Mouse (Mus musculus) left cerebral cortex, postnatal 14 days (tissue): ENCODE results near the gene Rhoa. TPM values are rescaled to one million over a fixed set of nuclear protein-coding genes. Genes with fewer than 3 reads are reported as not detected.
"Not testable (repeated sequence)": the region's sequence is repeated elsewhere in the genome, so short reads cannot be mapped to it uniquely, and the experiment has no call there.

Experiments
- DNase-seq, 2 experiments: peaks; one replicate each; pipeline ENCODE4 v3.0.0; 2021 to 2022; ENCODE audit warnings: low spot score in 2 of 2, mixed read lengths in 1 of 2
- intact Hi-C: fragments of 180-260 bp; cut with DNase I; formaldehyde crosslinking; loops from one replicate; pipeline ENCODE4 v1.15.1; 2025
- total RNA-seq, 2 experiments: library from RNA; stranded (reverse); gene quantifications; 2 replicates each; pipeline ENCODE4 v1.2.3; 2021

Rhoa gene
- total RNA-seq, 2 experiments from 2014 or later = 185 to 197 TPM

GRCm38 (mm10) chr9:108280071-108280828 lies 25.7 kb upstream of the Rhoa start:
- intact Hi-C loops = loop anchor here (5.0 kb wide), 1 partner anchor 183 kb away; no protein-coding TSS in a partner anchor
- no peak for DNase-seq

DNA sequence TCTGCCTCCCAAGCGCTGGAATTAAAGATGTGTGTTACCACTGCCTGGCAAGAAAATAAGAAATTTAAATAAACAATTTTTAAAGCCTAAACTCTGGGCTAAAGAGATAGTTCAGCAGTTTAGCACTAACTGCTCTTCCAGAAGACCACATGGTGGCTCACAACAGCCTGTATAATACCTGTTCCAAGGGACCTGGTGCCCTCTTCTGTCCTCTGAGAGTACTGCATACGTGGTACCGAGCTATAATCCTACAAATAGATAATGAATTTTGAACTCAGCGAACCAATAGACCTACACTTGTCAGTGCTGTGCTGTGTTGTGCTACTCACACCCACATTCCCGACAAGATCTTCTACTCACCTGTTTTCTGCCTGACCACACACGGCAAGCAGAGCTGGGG lies 21.5 kb upstream of the Rhoa start:
- intact Hi-C loops = loop anchor here (5.0 kb wide), 1 partner anchor 187 kb away; no protein-coding TSS in a partner anchor
- peak; percentile 73 to 79 for DNase-seq

DNA sequence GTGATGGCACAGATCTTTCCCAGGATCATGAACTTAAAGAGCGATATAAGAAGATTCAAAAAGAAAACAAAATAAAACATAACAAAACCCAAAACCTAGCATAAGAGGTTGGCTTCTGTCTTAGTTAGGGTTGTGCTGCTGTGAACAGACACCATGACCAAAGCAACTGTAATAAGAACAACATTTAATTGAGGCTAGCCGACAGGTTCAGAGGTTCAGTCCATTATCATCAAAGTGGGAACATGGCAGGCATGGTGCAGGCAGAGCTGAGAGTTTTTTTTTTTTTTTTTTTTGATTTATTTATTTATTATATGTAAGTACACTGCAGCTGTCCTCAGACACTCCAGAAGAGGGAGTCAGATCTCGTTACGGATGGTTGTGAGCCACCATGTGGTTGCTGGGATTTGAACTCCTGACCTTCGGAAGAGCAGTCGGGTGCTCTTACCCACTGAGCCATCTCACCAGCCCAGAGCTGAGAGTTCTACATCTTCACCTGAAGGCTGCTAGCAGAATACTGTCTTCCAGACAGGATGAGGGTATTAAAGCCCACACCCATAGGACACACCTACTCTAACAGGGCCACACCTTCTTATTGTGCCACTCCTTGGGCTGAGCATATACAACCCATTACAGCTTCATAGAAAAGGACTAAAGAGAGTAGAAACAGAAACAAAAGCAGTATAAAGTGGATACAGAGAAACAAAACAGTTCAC lies 18.2 kb upstream of the Rhoa start:
- intact Hi-C loops, DNase-seq: not testable (repeated sequence)

DNA sequence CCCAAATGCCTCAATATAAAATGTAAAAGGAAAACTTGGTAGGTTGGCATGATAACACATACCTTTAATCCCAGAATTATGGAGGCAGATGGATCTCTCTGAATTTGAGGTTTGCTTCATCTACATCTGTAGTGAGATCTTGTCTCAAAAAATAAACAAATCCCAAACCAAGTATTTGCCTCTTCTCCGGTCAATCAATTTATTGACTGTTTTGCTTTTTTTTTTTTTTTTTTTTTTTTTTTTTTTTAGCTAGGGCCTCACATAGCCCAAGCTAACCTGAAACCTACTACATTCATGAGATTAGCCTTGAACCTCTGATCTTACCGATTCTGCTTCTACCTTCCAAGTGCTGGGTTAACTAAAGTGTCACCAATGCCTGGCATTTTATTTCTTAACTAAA lies 16.6 kb upstream of the Rhoa start:
- DNase-seq = no peak
- intact Hi-C loops = no loop called here

GRCm38 (mm10) chr9:108290016-108290750 lies 15.7 kb upstream of the Rhoa start, which contains the start of gene Nicn1:
Gene Nicn1 (plus strand): TSS chr9:108290429.
- peak; percentile 96 to 99 for DNase-seq
- intact Hi-C loops = no loop called here

- no peak for DNase-seq
- intact Hi-C loops = no loop called here
Observed at GRCm38 (mm10) chr9:108290773-108291172, 15.2 kb upstream of the Rhoa start.

- intact Hi-C loops = no loop called here
- DNase-seq = peak; percentile 22 to 33
Observed at GRCm38 (mm10) chr9:108296453-108297355, 9.2 kb upstream of the Rhoa start, which contains the start of gene Amt. Gene Amt (plus strand): TSS chr9:108296853.

DNA sequence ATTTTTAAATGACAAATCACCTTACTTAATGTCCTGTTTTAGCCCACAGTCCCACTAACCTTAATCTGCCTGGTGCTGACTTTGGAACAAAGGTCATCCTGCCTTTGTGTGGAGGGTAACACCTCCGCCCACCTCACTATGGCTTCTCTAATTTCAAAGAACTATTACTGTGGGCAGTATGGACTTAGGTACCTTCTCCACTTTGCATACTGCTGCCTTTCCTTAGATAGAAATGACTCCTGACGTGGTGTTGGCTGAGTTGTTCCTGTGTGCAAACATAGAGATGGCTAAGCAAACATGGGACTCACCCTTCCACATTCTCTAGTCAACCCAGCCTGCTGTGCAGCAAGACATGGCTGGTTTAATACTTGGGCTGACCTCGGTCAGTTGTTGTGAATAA lies 4.1 kb upstream of the Rhoa start:
- intact Hi-C loops = no loop called here
- DNase-seq = no peak

DNA sequence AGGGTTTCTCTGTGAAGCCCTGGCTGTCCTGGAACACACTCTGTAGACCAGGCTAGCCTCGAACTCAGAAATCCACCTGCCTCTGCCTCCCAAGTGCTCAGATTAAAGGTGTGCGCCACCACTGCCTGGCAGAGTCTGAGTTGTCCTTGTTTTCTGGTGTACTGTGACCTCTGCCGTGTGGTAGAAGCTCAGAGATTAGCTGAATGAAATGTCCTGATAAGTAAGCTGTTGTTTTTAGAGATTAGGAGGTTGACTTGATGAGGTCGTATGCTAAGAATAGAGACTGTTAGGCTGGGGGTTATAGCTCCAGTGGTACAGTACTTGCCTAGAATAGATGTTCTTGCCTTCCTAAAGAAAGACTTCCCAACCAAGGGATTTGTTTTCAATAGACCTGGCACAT lies 1.2 kb upstream of the Rhoa start:
- intact Hi-C loops = no loop called here
- no peak for DNase-seq

DNA sequence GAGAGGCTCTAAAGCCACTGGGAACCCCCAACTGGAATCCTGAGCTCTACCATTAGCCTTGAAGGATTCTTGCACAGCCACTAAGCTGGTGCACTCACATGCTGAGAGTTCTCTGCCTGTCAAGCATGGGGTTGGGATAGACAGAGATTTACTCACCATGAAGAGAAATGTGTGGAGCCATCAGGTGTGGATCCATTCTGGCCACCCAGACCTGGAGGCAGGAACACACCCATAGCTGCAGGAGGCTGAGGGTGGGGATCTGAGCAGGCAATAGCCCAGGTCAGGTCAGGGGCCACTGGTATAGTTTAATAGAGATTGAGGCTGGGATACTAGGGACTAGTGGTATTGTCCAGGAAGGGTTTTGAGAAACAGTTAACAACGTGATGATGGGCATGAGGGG lies 759 bp upstream of the Rhoa start:
- DNase-seq = no peak
- intact Hi-C loops = no loop called here

- DNase-seq = peak; percentile 46 to 62
- intact Hi-C loops = loop anchor here (1.0 kb wide), 1 partner anchor 41 kb away; the partner anchor contains the start of gene Usp4
Observed at GRCm38 (mm10) chr9:108306571-108306980, 647 bp downstream of the Rhoa start.

GRCm38 (mm10) chr9:108307021-108307807 lies 1.3 kb downstream of the Rhoa start:
- intact Hi-C loops = no loop called here
- DNase-seq = no peak

DNA sequence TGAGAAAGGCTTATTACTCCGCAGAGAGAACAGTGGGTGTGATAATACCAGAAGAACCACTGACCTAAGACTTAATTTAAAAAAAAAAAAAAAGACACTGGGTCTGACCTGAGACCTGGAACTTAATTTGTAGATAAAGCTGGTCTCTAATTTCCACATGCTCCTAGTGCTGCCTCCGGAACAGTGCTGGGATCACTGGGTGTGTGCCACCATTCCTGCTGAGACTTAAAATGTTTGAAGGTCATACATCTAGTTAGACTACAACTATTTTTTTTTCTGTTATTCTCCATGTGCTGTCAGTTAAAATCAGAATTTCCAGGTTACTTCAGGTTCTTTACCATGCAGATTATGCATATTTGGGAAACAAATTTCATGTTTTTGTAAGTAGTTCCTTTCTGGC lies 2.2 kb downstream of the Rhoa start:
- intact Hi-C loops = no loop called here
- no peak for DNase-seq

GRCm38 (mm10) chr9:108317572-108317971 lies 11.6 kb downstream of the Rhoa start:
- intact Hi-C loops = no loop called here
- no peak for DNase-seq

DNA sequence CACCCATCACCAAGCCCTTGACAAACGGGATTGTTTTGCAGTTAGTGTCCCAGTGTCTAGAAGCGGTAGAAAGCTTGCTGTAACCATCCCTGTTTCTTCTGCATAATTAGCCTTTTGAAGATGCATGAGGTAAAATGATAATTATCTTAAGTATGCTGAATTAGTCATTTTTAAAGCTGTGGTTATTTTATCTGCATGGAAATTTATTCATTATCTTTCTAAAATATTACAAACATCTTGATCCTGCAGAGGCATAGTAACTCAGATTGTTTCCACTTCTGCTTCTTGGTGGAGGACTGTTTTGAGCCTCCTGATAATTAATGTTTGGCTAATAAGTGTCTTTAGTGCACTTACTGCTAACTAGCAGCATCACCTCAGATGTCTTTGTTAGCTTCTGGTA lies 12.5 kb downstream of the Rhoa start:
- no peak for DNase-seq
- intact Hi-C loops = no loop called here

GRCm38 (mm10) chr9:108322054-108322453 lies 16.1 kb downstream of the Rhoa start:
- intact Hi-C loops, DNase-seq: not testable (repeated sequence)

GRCm38 (mm10) chr9:108324784-108325183 lies 18.9 kb downstream of the Rhoa start:
- DNase-seq = no peak
- intact Hi-C loops = no loop called here

DNA sequence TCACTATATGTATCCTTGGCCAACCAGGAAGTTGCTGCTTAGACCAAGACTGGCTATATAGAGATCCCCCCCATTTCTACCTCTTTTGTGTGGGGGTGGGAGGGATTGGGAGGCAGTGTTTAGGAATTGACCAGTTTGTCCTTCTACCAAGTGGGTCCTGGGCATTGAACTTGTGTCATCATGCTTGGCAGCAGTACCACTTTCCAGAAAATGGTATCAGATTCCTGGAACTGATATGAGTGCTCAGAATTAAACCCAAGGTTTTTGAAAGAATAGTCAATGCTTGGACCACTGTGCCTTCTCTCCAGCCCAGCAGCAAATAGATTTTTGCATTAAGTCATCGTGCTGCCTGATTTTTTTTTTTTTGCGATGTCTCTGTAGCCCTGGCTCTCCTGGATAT lies 19.9 kb downstream of the Rhoa start:
- intact Hi-C loops = no loop called here
- DNase-seq = no peak
